Mouse (Mus musculus) gonadal fat pad, adult 2 months (tissue): ENCODE results near the gene Krtap5-3. TPM values are rescaled to one million over a fixed set of nuclear protein-coding genes. Genes with fewer than 3 reads are reported as not detected.
"Not testable (repeated sequence)": the region's sequence is repeated elsewhere in the genome, so short reads cannot be mapped to it uniquely, and the experiment has no call there.

Experiments used
- DNase-seq: peaks from one replicate; pipeline ENCODE4 v3.0.0-alpha.2; 2012; ENCODE audit warnings: low read depth
- polyA plus RNA-seq: library from polyadenylated mRNA; depleted of rRNA; stranded (reverse); fragments of >200 nt; gene quantifications from 2 replicates; pipeline ENCODE4 v1.2.3, GENCODE M21; 2012; rRNA removed

The Krtap5-3 gene
- polyA plus RNA-seq: not detected in 2 replicates

- DNase-seq: no peak
These were observed at the start of gene Krtap5-3 for GRCm38 (mm10) chr7:142201064-142201463. Krtap5-3 (plus strand) TSS chr7:142201364.

- DNase-seq: no peak
These were observed 49.0 kb upstream of the Krtap5-3 start for GRCm38 (mm10) chr7:142152191-142152590.

- no peak for DNase-seq
These were observed 45.9 kb upstream of the Krtap5-3 start for GRCm38 (mm10) chr7:142155308-142155707.

- not testable (repeated sequence) for DNase-seq
These were observed 44.2 kb upstream of the Krtap5-3 start, which contains the start of gene Gm29735 for GRCm38 (mm10) chr7:142157013-142157412. Gm29735 (minus strand) TSS chr7:142157113.

- no peak for DNase-seq
These were observed 41.8 kb upstream of the Krtap5-3 start for GRCm38 (mm10) chr7:142159366-142159765.

- not testable (repeated sequence) for DNase-seq
These were observed 35.5 kb upstream of the Krtap5-3 start, which contains the start of gene Gm4553 for GRCm38 (mm10) chr7:142165639-142166038. Gm4553 (minus strand) TSS chr7:142165739.

GRCm38 (mm10) chr7:142169836-142170235 lies 31.3 kb upstream of the Krtap5-3 start:
- no peak for DNase-seq

- DNase-seq: not testable (repeated sequence)
These were observed 25.3 kb upstream of the Krtap5-3 start, which contains the start of gene Krtap5-2 for GRCm38 (mm10) chr7:142175905-142176304. Krtap5-2 (minus strand) TSS chr7:142176005.

GRCm38 (mm10) chr7:142178685-142179084 lies 22.5 kb upstream of the Krtap5-3 start:
- no peak for DNase-seq

GRCm38 (mm10) chr7:142181021-142181420 lies 20.1 kb upstream of the Krtap5-3 start:
- DNase-seq: no peak

GRCm38 (mm10) chr7:142188156-142188555 lies 13.0 kb upstream of the Krtap5-3 start:
- no peak for DNase-seq

GRCm38 (mm10) chr7:142190289-142190688 lies 10.9 kb upstream of the Krtap5-3 start, which contains the start of gene Gm10153:
Gm10153 (minus strand) TSS chr7:142190389.
- DNase-seq: no peak

- no peak for DNase-seq
These were observed 2.4 kb upstream of the Krtap5-3 start for GRCm38 (mm10) chr7:142198748-142199147.

- DNase-seq: no peak
These were observed 4.3 kb downstream of the Krtap5-3 start for GRCm38 (mm10) chr7:142205488-142205887.

- not testable (repeated sequence) for DNase-seq
These were observed 5.7 kb downstream of the Krtap5-3 start for GRCm38 (mm10) chr7:142206891-142207290.

- no peak for DNase-seq
These were observed 10.4 kb downstream of the Krtap5-3 start, which contains the start of gene Gm7579 for GRCm38 (mm10) chr7:142211559-142211958. Gm7579 (plus strand) TSS chr7:142211859.

GRCm38 (mm10) chr7:142212136-142212535 lies 11.0 kb downstream of the Krtap5-3 start:
- DNase-seq: not testable (repeated sequence)

- no peak for DNase-seq
These were observed 23.4 kb downstream of the Krtap5-3 start for GRCm38 (mm10) chr7:142224518-142224917.

- DNase-seq: not testable (repeated sequence)
These were observed 28.7 kb downstream of the Krtap5-3 start, which contains the start of gene Krtap5-5 for GRCm38 (mm10) chr7:142229871-142230270. Krtap5-5 (minus strand) TSS chr7:142229971.

- DNase-seq: no peak
These were observed 30.4 kb downstream of the Krtap5-3 start for GRCm38 (mm10) chr7:142231540-142231939.

GRCm38 (mm10) chr7:142240978-142241377 lies 39.8 kb downstream of the Krtap5-3 start, which contains the start of gene Gm40460:
Gm40460 (minus strand) TSS chr7:142241078.
- DNase-seq: no peak

- no peak for DNase-seq
These were observed 48.7 kb downstream of the Krtap5-3 start for GRCm38 (mm10) chr7:142249824-142250223.
